Mouse (Mus musculus) layer of hippocampus, postnatal 10 days (tissue): ENCODE measurements around the gene Tpst2. TPM values are rescaled to one million over a fixed set of nuclear protein-coding genes. Genes with fewer than 3 reads are reported as not detected.

Source experiments
- DNase-seq, 2 experiments: peaks; one replicate each; pipeline ENCODE4 v3.0.0; 2021; ENCODE audit warnings: low spot score in 2 of 2
- total RNA-seq, 2 experiments: library from RNA; stranded (reverse); gene quantifications; 2 replicates each; pipeline ENCODE4 v1.2.3; 2021

Tpst2 gene
- total RNA-seq, 2 experiments from 2014 or later = 34.0 to 38.9 TPM

- DNase-seq = no peak
Observed at GRCm38 (mm10) chr5:112326446-112327009, 50.0 kb downstream of the Tpst2 start.

GRCm38 (mm10) chr5:112327854-112328253, 51.4 kb downstream of the Tpst2 start:
- no peak for DNase-seq

- no peak for DNase-seq
Observed at GRCm38 (mm10) chr5:112329805-112330564, 53.5 kb downstream of the Tpst2 start.

GRCm38 (mm10) chr5:112335473-112335872, 59.0 kb downstream of the Tpst2 start:
- peak in 1 of 2 experiments; percentile 59 for DNase-seq

GRCm38 (mm10) chr5:112337004-112337403, 60.5 kb downstream of the Tpst2 start:
- no peak for DNase-seq

- DNase-seq = no peak
Observed at GRCm38 (mm10) chr5:112339215-112339614, 62.7 kb downstream of the Tpst2 start.

GRCm38 (mm10) chr5:112342463-112343204, 66.1 kb downstream of the Tpst2 start, which contains the start of the genes Srrd and Hps4:
TSS of gene Srrd (minus strand) at chr5:112343040.
TSS of gene Hps4 (plus strand) at chr5:112343083.
- peak; percentile 93 to 96 for DNase-seq

- no peak for DNase-seq
Observed at GRCm38 (mm10) chr5:112343205-112343595, 66.7 kb downstream of the Tpst2 start.

GRCm38 (mm10) chr5:112344092-112344960, 67.8 kb downstream of the Tpst2 start:
- DNase-seq = no peak

GRCm38 (mm10) chr5:112346211-112346965, 69.9 kb downstream of the Tpst2 start:
- no peak for DNase-seq

GRCm38 (mm10) chr5:112349169-112349568, 72.7 kb downstream of the Tpst2 start:
- no peak for DNase-seq

GRCm38 (mm10) chr5:112355493-112355892, 79.0 kb downstream of the Tpst2 start:
- no peak for DNase-seq

- DNase-seq = no peak
Observed at GRCm38 (mm10) chr5:112355910-112356309, 79.4 kb downstream of the Tpst2 start, which contains the start of gene Gm6583. TSS of gene Gm6583 (minus strand) at chr5:112356033.

- DNase-seq = no peak
Observed at GRCm38 (mm10) chr5:112356322-112356721, 79.8 kb downstream of the Tpst2 start.

- no peak for DNase-seq
Observed at GRCm38 (mm10) chr5:112359520-112359919, 83.0 kb downstream of the Tpst2 start.

- no peak for DNase-seq
Observed at GRCm38 (mm10) chr5:112360077-112360476, 83.6 kb downstream of the Tpst2 start.

- DNase-seq = no peak
Observed at GRCm38 (mm10) chr5:112364184-112364797, 87.8 kb downstream of the Tpst2 start.
